Mouse (Mus musculus): ENCODE data around the gene Chd8. TPM values are rescaled to one million over a fixed set of nuclear protein-coding genes. Genes with fewer than 3 reads are reported as not detected.

Gene Chd8
- polyA plus RNA-seq, 1 experiment = 1.3 TPM

DNA sequence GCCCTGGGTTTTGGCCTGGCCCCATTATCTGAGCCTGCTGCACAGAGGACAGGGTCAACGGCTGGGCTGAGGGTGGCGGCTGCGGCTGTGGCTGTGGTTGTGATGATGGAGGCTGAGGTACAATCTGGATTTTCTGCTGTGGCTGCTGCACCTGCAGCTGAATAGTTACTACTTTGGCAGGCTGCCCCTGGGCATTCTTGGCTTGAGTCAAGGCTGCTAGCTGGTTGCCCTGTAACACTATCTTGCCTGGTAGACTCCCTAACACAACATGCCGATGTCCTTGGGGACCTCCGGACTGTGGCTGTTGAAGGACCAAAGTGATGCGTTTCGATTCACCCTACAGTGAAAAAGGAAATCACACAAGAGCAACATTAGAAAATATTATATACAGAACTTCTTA is 22.4 kb downstream of the Chd8 start:
- H3K9me3 ChIP-seq (ENCODE audit: control insufficient read depth, low read length) = no peaks in the 10 kb centered on the region
- no peak overlapping the region for H3K4me3 ChIP-seq (replicated peaks)
- H3K4me1 ChIP-seq (ENCODE audit: control insufficient read depth) = peaks cover 6% of the 10 kb centered on the region
- H3K27me3 ChIP-seq (ENCODE audit: control insufficient read depth) = no peaks in the 10 kb centered on the region
- H3K36me3 ChIP-seq (ENCODE audit: control insufficient read depth) = peaks cover 71% of the 10 kb centered on the region
- TF ChIP-seq TAL1 (IDR thresholded peaks at IDR 0.05; ENCODE audit: low read length) (no peak), GATA1 (IDR thresholded peaks at IDR 0.05; ENCODE audit: low read length) (no peak)

DNA sequence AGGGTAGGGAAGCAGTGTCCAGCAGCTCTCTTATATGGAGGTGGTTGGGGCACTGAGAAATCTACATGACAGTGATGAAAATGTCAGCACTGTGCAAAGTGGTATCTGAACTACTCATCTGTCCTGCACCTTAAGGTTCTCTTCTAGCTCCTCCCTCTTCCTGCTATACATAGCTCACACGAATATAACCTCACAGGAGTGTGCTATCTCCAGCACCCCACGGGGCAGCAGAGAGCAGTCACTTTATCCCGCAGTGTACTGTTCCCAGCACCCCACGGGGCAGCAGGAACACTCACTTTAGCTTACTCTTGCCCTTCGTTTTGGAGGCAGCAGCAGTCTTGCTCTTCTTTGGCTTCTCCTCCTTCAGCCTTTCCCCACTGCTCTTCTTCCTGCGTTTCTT is 25.3 kb downstream of the Chd8 start:
- H3K9me3 ChIP-seq (ENCODE audit: control insufficient read depth, low read length) = no peaks in the 10 kb centered on the region
- no peak overlapping the region for H3K4me3 ChIP-seq (replicated peaks)
- no peaks in the 10 kb centered on the region for H3K27me3 ChIP-seq (ENCODE audit: control insufficient read depth)
- peaks cover 96% of the 10 kb centered on the region for H3K36me3 ChIP-seq (ENCODE audit: control insufficient read depth)
- TF ChIP-seq TAL1 (IDR thresholded peaks at IDR 0.05; ENCODE audit: low read length) (no peak), GATA1 (IDR thresholded peaks at IDR 0.05; ENCODE audit: low read length) (no peak)
- H3K4me1 ChIP-seq (ENCODE audit: control insufficient read depth) = peaks cover 4% of the 10 kb centered on the region; the same call in 1 of the 2 replicates

DNA sequence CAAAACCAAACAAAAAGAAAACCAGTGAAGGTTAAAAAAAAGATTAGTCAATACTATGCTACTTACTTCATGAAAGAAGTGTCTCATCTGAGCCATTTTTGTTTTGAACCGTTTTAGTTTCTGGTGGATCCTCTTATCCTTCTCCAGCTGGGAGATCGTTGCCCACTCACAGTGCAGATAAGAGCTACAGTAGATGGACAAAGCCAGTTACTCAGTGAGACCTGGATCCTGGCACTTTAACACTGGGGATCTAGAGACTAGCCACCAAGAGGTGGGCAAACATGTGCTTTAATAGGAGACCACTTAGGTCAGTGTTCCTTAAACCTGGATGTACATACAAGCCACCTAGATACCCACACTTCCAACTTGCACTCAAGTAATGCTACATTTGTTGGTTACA is 31.6 kb downstream of the Chd8 start:
- H3K9me3 ChIP-seq (ENCODE audit: control insufficient read depth, low read length) = no peaks in the 10 kb centered on the region
- no peak overlapping the region for H3K4me3 ChIP-seq (replicated peaks)
- peaks cover 3% of the 10 kb centered on the region for H3K4me1 ChIP-seq (ENCODE audit: control insufficient read depth)
- H3K36me3 ChIP-seq (ENCODE audit: control insufficient read depth) = peaks cover 99% of the 10 kb centered on the region
- TF ChIP-seq TAL1 (IDR thresholded peaks at IDR 0.05; ENCODE audit: low read length) (no peak), GATA1 (IDR thresholded peaks at IDR 0.05; ENCODE audit: low read length) (no peak)
- H3K27me3 ChIP-seq (ENCODE audit: control insufficient read depth) = no peaks in the 10 kb centered on the region

DNA sequence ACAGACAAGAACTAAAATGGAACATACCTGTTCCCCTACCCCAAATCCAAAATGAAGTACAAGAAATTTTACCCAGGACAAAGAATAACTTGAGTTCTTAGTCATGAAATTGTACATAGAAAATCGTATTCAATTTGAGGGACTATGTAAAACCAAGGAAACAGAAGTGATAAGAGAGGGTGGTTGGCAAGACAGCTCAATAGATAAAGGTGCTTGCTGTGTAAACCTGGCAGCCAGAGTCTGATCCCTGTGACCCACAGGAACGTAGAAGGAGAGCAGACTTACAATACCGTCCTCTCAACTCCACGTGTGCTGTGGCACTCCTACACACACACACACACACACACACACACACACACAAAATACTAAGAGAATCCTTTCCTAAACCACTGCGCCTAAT is 40.3 kb downstream of the Chd8 start:
- no peaks in the 10 kb centered on the region for H3K9me3 ChIP-seq (ENCODE audit: control insufficient read depth, low read length)
- no peaks in the 10 kb centered on the region for H3K27me3 ChIP-seq (ENCODE audit: control insufficient read depth)
- H3K4me3 ChIP-seq (replicated peaks) = no peak overlapping the region
- peaks cover 95% of the 10 kb centered on the region for H3K36me3 ChIP-seq (ENCODE audit: control insufficient read depth)
- TF ChIP-seq TAL1 (IDR thresholded peaks at IDR 0.05; ENCODE audit: low read length) (no peak), GATA1 (IDR thresholded peaks at IDR 0.05; ENCODE audit: low read length) (no peak)
- H3K4me1 ChIP-seq (ENCODE audit: control insufficient read depth) = peaks cover 2% of the 10 kb centered on the region; the same call in 1 of the 2 replicates

DNA sequence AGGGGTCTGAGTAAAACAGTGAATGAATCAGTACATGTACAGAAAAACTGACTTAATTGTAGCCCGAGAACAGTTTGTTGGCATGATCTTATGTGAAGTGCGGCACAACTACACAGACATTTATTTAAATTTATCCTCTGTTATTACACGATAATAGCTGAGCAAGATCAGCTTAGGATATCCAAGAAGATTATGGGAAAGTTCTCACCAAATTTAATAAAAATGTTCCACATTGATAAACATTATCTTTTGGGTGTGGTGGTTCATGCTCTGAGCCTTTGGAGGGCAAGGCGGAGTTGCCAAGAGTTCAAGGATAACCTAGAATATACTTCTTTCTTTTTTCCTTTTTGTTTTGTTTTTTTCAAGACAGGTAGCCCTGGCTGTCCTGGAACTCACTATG is 58.2 kb downstream of the Chd8 start:
- Histone ChIP-seq H3K4me3 (replicated peaks) (peak overlapping the region; percentile 74), H3K36me3 (ENCODE audit: control insufficient read depth) (peaks cover 67% of the 10 kb centered on the region), H3K27me3 (ENCODE audit: control insufficient read depth) (no peaks in the 10 kb centered on the region), H3K9me3 (ENCODE audit: control insufficient read depth, low read length) (no peaks in the 10 kb centered on the region), H3K4me1 (ENCODE audit: control insufficient read depth) (peaks cover 44% of the 10 kb centered on the region)
- TF ChIP-seq TAL1 (IDR thresholded peaks at IDR 0.05; ENCODE audit: low read length) (no peak), GATA1 (IDR thresholded peaks at IDR 0.05; ENCODE audit: low read length) (no peak)

DNA sequence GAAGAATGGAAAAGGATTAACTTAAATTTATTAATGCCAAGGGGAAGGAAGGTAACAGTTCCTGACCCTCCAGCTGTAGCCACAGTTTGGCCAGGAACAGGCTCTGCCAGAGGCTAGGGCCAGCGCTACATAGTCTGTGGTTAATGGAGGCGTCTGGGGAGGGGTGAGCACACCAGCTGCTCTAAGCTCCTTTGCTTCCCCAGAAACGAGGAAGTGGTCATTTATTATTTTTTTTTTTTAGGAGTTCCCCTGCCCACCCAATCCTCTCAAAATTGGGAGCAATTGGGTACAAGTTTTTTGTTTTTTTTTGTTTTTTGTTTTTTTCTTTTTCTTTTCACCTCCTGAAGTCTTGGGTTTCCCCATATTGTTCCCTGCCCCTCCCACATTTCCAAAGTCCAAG is 59.4 kb downstream of the Chd8 start:
- Histone ChIP-seq H3K27me3 (ENCODE audit: control insufficient read depth) (no peaks in the 10 kb centered on the region), H3K9me3 (ENCODE audit: control insufficient read depth, low read length) (no peaks in the 10 kb centered on the region), H3K4me1 (ENCODE audit: control insufficient read depth) (peaks cover 52% of the 10 kb centered on the region), H3K36me3 (ENCODE audit: control insufficient read depth) (peaks cover 67% of the 10 kb centered on the region), H3K4me3 (replicated peaks) (peak overlapping the region; percentile 74)
- TF ChIP-seq GATA1 (IDR thresholded peaks at IDR 0.05; ENCODE audit: low read length) = no peak
- no peak for TF ChIP-seq TAL1 (IDR thresholded peaks at IDR 0.05; ENCODE audit: low read length)

DNA sequence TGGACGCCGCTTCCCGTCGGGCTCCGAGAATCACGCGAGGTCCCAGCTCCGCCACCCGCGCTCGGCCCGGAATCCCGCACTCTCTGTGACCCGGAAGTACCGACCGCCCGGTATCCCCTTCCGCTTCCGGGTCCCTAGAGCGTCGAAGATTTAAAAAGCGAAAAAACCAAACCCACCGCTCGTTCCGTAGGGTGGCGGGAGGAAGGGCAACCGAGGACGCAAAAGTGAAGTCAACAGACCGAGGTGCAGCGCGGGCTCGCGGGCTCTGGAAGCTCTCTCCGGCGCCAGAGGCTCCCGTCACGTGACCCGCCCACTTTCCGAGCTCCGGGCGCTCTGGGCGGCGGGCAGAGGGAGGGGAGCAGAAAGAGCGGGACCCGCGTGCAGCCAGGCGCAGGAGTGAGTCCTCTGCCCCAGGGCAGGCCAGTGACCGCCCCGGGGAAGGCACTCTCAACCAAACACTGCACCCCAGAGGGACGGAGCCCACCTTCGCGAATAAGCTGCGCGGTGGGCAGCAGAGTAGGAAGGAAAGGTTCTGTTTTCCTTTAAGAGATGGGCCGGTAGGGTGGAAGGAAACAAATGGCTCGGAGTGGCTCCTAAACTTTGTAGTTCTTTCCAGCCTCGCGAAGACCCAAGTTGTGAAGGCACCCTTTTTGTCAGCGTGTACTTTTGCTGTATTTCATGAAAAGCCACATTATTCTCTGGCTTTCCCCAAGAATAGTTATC is 60.3 kb downstream of the Chd8 start, which contains the start of gene Supt16:
TSS of gene Supt16 (minus strand) at position 261 of the 723 bp plus-strand sequence.
- Histone ChIP-seq H3K4me1 (ENCODE audit: control insufficient read depth) (peaks cover 59% of the 10 kb centered on the region), H3K36me3 (ENCODE audit: control insufficient read depth) (peaks cover 67% of the 10 kb centered on the region), H3K27me3 (ENCODE audit: control insufficient read depth) (no peaks in the 10 kb centered on the region), H3K9me3 (ENCODE audit: control insufficient read depth, low read length) (no peaks in the 10 kb centered on the region), H3K4me3 (replicated peaks) (peak within 1 kb of the TSS; percentile 74)
- TF ChIP-seq TAL1 (IDR thresholded peaks at IDR 0.05; ENCODE audit: low read length) (no peak), GATA1 (IDR thresholded peaks at IDR 0.05; ENCODE audit: low read length) (no peak)

DNA sequence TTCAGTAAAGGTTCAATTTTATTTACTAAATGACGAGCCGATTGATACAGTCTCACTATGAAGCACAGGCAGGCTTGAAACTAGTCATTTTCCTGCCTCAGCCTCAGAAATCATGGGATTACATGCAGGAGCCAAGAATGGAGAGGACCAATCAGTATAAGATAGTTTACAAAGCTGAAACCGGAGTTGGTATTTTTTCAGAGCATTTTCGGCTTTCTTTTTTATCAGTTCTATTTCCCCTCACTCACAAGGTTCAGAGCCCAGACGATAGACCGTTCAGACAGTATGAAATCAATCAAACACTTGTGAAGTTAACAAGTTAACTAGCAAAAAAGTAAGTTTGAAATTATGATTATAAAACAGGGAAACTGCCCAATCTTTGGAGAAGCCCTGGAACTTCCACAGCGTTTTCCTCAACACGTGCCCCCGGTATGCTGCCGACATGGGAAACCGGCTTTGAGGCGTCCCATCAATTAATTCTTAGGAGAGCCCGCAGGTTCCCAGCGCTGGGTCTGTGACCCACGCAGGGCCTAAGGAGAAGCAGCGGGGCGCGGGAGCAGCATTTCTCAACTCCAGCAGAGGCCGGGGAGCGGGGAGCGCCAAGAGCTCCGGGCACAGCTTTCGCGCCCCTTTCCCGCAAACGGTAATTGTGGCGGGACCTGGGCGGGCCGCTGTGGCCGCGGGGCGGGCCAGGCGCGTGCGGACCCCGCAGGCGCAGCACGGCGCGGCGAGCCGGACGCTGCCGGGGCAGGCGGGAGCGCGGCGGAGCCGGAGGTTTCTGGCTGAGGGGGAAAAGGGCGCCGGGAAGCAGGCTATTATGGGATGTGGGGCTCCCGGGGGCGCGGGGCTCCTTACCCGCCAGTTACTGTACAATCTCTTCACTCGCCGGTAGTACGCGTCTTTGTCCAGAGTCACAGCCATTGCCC is 61.1 kb downstream of the Chd8 start:
- peaks cover 63% of the 10 kb centered on the region for H3K4me1 ChIP-seq (ENCODE audit: control insufficient read depth)
- H3K9me3 ChIP-seq (ENCODE audit: control insufficient read depth, low read length) = no peaks in the 10 kb centered on the region
- peak overlapping the region; percentile 74 for H3K4me3 ChIP-seq (replicated peaks)
- TF ChIP-seq TAL1 (IDR thresholded peaks at IDR 0.05; ENCODE audit: low read length) (no peak), GATA1 (IDR thresholded peaks at IDR 0.05; ENCODE audit: low read length) (no peak)
- peaks cover 65% of the 10 kb centered on the region for H3K36me3 ChIP-seq (ENCODE audit: control insufficient read depth)
- H3K27me3 ChIP-seq (ENCODE audit: control insufficient read depth) = no peaks in the 10 kb centered on the region

DNA sequence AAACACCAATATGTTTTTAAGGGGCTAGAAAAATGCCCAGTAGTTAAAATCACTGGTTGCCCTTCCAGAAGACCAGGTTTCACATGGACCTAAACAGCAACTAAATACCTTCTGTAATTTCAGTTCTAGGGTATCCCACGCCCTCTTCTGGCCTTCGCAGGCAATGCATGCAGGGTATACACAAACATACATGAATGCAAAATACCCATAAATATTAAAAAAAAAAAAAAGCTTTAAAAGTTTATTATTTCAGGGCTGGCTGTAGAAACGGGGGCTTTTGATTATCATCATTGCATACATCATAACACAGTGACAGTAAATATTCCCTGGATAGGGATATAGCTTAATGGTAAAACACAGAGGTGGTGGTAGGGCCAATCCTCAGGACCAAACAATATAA is 61.9 kb downstream of the Chd8 start:
- Histone ChIP-seq H3K4me3 (replicated peaks) (peak overlapping the region; percentile 74), H3K36me3 (ENCODE audit: control insufficient read depth) (peaks cover 57% of the 10 kb centered on the region), H3K9me3 (ENCODE audit: control insufficient read depth, low read length) (no peaks in the 10 kb centered on the region), H3K27me3 (ENCODE audit: control insufficient read depth) (no peaks in the 10 kb centered on the region), H3K4me1 (ENCODE audit: control insufficient read depth) (peaks cover 67% of the 10 kb centered on the region)
- no peak for TF ChIP-seq GATA1 (IDR thresholded peaks at IDR 0.05; ENCODE audit: low read length)
- no peak for TF ChIP-seq TAL1 (IDR thresholded peaks at IDR 0.05; ENCODE audit: low read length)
